Mouse (Mus musculus) heart, adult 8-10 months (tissue): ENCODE measurements around the gene Gm37240. TPM values are rescaled to one million over a fixed set of nuclear protein-coding genes. Genes with fewer than 3 reads are reported as not detected.
A peak's percentile ranks its signal among the peaks of the same experiment; 100 is the strongest.

Experiments used
- DNase-seq: peaks from one replicate; pipeline ENCODE4 v3.0.0; 2022; ENCODE audit warnings: low spot score
- total RNA-seq, 4 experiments: library from RNA; stranded (reverse); gene quantifications; 2 replicates each; pipeline ENCODE4 v1.2.4; 2022

The Gm37240 gene
- total RNA-seq, 4 experiments from 2014 or later, result 36.8 to 49.5 (median 39.2) TPM

- DNase-seq, result no peak
Measured at GRCm38 (mm10) chr3:85144425-85144824, 742.9 kb downstream of the Gm37240 start.

DNA sequence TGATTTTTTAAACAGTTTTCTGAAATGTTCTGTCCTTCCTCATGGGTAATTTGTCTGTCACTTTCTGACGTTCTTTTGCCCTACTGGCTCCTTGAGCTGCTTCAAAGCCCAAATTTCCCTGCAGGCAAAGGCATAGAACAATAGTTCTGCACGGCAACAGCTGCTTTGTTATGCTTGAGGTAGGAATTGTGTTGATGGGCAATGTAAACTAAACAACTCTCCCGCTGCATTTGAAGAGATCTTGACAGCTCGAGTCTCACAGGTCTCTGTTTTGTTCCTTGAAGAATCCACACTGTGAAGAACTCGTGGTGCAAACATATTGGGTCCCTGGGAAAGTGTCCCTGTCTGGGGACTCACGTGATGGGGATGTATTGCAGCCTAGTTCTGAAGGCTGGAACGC, 746.8 kb downstream of the Gm37240 start:
- no peak for DNase-seq

DNA sequence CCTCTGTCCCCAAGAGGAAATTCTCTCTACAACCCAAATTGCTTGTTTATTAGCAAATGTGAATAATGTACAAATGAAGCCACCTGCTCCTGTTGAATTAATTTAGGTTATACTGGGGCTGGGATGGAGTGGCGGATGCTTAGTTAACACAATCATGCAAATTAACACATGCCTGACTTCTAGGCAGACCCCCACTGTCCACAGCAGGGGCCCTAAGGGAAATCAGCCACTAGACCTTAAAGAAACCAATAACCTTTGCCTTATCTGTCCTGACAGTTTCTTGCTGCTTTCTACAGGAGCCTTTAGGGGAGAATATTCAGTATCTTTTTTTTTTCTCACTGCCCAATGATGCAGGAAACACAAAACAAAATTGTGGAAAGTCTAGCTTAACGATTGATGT, 748.9 kb downstream of the Gm37240 start:
- DNase-seq, result no peak

- DNase-seq, result no peak
Measured at GRCm38 (mm10) chr3:85133561-85133960, 753.8 kb downstream of the Gm37240 start.

DNA sequence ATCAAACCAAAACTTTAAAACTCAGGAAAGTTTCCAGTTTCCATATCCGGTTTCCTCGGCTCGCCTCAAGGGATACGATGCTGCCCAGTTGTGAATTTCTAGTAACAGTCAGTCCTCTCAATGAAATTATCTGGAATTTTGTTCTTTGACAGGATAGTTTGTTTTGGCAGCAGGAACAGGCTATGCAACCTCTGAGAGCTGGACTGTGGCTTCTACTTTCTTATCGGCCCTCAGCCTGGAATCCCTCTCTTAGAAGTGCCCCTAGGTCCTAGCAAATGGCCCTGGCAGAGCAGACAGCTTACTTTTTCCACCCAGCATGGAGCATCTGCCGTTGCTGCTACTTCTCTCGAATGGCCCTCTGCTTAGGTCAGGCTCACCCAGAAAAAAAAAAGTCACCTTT, 755.4 kb downstream of the Gm37240 start:
- DNase-seq, result peak; percentile 20

DNA sequence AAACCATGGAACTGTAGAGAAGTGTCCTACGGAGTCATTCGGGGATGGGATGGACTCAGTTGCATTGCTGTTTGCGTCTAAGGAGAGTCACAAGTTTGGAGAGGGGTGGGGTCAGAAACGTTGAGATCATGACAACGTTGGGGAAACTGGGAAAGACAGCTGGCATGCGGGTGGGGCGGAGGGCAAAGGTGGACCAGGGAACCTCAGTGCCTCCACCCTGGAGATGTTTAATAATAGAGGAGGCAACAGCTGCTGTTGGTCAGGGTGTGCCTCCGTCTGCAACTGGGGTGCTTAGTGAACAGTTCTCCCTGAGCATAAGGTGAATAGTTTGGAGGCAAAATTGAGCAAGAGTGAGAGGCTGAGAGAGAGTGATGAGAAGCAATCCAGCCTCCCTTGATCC, 758.8 kb downstream of the Gm37240 start:
- DNase-seq, result no peak

- no peak for DNase-seq
Measured at GRCm38 (mm10) chr3:85126970-85127369, 760.3 kb downstream of the Gm37240 start.

- no peak for DNase-seq
Measured at GRCm38 (mm10) chr3:85125471-85125870, 761.8 kb downstream of the Gm37240 start.

DNA sequence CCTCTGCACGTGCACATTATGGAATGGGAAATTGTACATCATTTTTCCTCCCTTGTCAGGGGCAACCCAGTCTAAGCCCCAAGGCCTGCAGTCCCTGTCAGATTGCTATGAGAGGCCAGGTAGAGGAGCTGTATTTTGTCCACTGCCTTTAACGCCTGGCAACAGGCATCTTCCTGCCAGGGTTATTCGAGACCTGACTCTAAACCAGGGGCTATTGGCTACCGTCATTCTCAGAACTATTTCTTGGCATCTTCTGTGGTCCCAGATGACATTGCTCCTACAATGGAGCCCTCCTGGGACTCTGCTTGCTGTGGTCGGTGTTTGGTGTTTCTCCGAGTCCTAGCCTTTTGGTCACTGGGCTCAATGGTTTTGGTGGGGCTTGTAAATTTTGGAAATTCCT, 762.4 kb downstream of the Gm37240 start:
- no peak for DNase-seq

DNA sequence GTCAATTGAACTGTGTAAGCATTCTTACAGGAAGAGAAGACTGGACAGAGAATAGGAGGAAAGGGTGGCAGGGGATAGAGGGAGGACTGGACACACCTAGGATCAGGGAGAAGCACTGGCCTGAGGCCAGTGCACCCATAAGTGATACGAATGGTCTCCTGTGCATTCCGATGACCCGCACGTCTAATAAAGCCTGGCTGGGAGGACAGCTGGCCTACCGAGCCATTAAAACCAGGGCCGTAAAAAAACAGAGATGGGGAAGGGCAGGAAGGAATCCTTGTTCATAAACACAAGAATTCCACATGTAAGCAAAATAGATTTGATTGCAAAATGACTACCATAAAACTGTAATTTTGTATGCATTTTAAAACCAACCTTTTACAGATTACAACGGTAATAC, 762.9 kb downstream of the Gm37240 start:
- no peak for DNase-seq

DNA sequence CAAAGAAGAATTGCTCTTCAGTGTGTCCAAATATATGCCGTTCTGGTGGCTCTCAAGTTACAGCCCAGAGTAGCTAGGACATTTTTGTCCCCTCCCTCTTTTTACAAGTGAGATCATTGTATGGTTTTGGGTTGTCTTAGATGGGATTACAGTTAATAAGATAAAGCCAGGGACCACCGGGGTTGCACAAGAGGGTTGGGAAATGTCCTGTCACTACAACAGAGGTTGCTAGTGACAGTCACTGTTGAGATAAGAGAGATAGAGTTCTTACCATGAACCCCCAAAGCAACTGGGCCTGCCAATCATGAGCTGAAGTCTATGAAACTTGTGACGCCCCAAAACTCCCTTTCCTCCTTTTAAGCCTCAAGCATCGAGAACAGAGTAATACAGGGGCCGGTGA, 769.6 kb downstream of the Gm37240 start:
- DNase-seq, result no peak

GRCm38 (mm10) chr3:85117014-85117413, 770.3 kb downstream of the Gm37240 start:
- no peak for DNase-seq

- peak; percentile 25 for DNase-seq
Measured at GRCm38 (mm10) chr3:85115959-85116543, 771.3 kb downstream of the Gm37240 start.

DNA sequence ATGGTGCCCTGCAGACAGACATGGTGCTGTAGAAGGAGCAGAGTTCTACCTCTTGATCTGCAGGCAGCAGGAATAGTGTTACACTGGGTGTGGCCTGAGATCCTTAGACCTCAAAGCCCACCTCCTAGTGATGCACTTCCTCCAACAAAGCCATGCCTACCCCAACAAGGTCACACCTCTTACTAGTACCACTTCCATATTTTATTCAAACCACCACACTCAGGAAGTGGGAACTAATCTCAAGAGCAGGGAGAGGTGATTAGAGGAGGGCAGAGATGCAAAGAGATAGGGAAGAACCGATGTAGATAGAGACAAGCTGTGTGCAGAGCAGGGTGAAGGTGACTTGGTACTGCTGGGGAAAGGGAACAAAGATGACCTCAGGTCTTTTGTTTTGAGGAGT, 773.8 kb downstream of the Gm37240 start:
- DNase-seq, result no peak

GRCm38 (mm10) chr3:85110762-85111161, 776.6 kb downstream of the Gm37240 start:
- no peak for DNase-seq

DNA sequence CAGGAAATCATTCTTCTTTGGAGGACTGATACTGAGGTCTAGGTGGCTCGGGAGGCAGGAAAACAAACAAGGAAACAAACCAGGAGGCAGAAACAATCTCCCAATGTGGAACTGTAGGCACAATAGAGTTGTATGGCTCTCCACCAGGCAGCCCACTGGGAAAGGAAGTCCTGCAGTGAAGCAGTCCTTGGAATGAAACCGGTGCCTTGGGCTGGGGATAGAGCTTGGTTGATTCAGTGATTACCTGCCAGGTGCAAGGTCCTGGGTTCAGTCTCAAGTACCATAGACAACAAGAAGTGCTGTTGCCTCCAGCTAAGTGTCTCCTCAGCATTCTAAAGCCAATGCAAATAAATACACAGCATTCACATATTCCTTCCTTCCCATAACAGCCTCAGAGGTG, 778.1 kb downstream of the Gm37240 start:
- DNase-seq, result no peak

DNA sequence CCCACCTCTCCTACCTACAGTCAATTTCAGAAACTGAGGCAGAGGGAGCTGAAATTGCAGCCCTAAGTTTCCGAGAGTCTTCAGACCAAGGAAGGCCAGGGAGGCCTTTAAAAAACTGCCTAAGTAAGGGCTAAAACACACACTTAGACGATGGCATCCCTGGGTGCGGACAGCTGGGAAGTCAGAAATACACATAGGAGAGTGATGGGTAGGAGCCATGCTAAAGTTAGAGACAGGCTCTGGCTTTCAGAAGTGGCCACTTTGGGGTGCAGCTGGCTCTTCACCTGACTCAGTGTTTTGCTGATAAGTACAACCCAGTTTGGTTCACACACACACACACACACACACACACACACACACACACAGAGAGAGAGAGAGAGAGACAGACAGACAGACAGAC, 778.9 kb downstream of the Gm37240 start:
- no peak for DNase-seq

DNA sequence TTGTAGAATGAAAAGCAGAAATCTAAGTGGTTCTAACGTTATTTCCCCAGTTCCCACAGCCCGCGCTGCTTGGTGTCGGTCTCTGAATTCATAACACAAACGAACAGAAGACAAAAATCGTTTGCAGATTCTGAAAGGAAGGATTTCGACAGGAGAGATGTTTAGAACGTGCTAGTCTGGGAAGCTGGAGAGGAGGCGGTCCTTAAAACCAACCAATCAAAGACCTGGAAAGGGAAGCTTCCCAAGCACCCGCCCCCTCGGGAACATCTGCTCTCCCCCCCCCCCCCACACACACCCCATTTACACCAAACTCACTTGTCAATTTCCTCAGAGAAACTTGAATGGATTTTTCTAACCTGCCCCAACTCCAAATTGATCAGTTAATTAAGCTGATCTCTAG, 780.4 kb downstream of the Gm37240 start:
- no peak for DNase-seq

DNA sequence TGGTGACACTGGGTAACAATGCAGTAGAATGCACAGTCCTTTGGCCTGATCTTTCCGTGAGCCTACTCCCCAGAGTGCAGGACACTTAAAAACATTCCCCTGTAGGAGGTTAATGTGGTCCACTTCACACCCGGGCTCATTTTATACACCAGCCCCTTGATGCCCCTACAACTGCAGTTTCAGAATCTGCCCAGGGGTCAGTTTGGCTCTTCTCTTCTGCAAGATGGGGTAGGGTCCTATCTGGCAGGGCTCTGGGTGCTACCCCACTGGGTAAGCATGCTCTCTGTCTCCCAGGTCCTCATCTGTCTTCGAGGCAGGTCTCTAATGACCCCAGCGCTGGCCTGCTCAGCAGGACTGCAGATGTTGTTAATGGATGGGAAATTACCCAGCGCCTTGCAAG, 783.0 kb downstream of the Gm37240 start:
- DNase-seq, result no peak

- DNase-seq, result no peak
Measured at GRCm38 (mm10) chr3:85080882-85081558, 806.3 kb downstream of the Gm37240 start.

GRCm38 (mm10) chr3:85064113-85064512, 823.2 kb downstream of the Gm37240 start:
- no peak for DNase-seq

GRCm38 (mm10) chr3:85060153-85060552, 827.2 kb downstream of the Gm37240 start:
- DNase-seq, result no peak

- DNase-seq, result no peak
Measured at GRCm38 (mm10) chr3:85057245-85057644, 830.1 kb downstream of the Gm37240 start.

DNA sequence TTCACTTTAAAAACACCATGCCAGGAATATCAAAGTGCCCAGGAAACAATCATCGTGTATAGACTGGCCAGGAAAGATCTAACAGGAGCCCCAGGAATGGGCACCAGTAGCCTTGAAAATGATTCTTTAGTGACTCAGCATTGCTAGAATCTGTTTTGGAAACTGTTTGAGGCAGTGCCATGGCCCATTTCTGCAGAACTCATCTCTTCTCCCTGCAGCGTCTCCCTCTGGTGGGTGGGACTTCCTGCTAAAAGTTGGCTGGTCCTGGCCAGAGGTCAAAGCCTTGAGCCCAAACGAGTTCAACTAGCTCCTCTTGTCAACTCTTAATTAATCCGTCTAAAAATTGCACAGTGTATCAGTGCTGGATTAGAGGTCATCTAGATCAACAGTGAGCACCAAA, 833.8 kb downstream of the Gm37240 start:
- DNase-seq, result no peak
